Mouse (Mus musculus): ENCODE data around the gene Snx30.

- no peak for TF ChIP-seq GATA1 (IDR thresholded peaks at IDR 0.05; ENCODE audit: borderline replicate concordance, low read length)
- TF ChIP-seq FLI1 (IDR thresholded peaks at IDR 0.05; ENCODE audit: low read length), result no peak
These were observed 103.1 kb downstream of the Snx30 start for GRCm38 (mm10) chr4:59908785-59909184.
